Mouse (Mus musculus) duodenum, adult 2 months (tissue): ENCODE measurements around the gene Adra1b. TPM values are rescaled to one million over a fixed set of nuclear protein-coding genes. Genes with fewer than 3 reads are reported as not detected.

Experiments
- polyA plus RNA-seq: library from polyadenylated mRNA; depleted of rRNA; stranded (reverse); fragments of >200 nt; gene quantifications from 2 replicates; pipeline ENCODE4 v1.2.3, GENCODE M21; 2012; ENCODE audit warnings: low replicate concordance; rRNA removed

Adra1b gene
- 0.64 and 1.4 TPM in 2 replicates for polyA plus RNA-seq

DNA sequence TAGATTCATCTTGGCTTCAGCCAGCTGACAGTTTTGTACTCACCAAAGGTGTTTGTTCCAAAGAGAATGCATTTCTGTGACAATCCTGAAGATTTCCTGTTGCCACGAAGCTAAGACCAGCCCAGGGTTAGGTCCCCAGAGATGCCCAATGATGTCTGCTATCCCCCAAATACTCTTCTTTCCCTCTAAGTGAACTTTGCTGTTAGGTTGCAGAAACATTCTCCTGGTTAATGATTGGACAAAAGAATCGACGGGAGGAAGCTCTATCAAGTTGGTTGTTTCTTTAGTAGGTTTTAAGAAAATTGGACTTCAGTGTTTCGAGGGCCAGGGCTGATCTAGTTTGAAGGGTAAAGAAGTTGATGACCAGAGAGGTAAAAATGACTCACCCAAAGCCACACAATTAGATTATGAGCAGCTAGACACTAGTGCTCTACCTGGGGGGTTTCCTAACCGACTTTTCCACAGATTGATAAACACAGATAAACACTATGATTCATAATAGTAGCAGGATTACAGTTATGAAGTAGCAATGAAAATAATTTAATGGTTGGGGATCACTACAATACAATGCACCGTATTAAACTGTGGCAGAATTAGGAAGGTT lies at the start of gene Adra1b:
Gene Adra1b, minus strand, starts transcription at position 160 of the 604 bp plus-strand sequence.

DNA sequence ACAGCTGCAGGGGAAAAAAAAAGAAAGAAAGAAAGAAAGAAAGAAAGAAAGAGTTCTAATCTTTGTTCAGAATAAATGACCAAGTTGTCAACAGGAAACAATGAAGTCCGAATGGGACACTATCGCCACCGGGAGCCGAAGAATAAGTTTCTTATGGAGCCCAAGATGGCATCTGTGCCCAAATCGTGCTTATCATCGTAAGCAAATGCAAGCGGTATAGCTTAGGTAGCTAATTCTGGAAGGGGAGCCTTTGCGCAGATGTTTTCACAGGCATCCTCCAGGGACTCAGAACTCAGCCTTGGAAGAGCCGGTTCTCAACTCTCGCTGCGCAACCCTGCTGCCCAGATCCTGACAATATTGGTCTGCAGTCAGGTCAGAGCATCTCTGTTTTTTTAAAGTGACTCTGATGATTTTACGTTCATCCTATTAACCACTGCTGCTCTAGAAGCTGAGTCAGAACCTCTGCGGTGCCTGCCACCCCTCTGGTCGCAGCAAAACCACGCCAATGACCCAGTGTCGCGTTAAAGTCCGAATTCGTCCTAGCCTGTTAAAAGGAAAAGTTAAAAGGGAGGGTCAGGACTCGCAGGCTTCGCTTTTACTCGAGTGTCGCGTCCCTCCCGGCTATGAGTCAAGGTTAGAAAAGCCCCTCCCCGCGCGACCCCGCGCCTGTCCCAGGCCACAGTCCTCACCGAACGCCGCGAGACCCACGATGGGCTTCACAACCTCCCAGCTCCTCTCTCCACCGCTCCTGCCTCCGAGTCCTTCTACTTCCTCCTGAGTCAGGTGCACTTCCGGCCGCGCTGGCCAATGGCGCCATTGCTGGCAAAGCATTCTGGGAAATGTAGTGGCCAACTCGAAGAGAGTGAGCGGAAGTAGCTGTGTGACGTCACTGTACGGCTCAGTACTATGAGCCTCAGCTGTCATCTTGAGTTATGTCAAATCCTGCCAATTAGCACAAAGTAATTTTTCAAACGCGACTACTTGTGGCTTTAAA lies 153.5 kb downstream of the Adra1b start, which contains the start of gene Ttc1:
Gene Ttc1, minus strand, starts transcription at position 776 of the 994 bp plus-strand sequence.

Other genes with a start within 250 kb of the Adra1b start
- 4.0 and 10.8 TPM in 2 replicates for gene Pwwp2a, start 219.2 kb downstream of the Adra1b start, polyA plus RNA-seq
- gene Ttc1, start 153.2 kb downstream of the Adra1b start, polyA plus RNA-seq: 2.3 and 2.8 TPM in 2 replicates